Mouse (Mus musculus) MEL (cell line): ENCODE results near the gene Gm5485. TPM values are rescaled to one million over a fixed set of nuclear protein-coding genes. Genes with fewer than 3 reads are reported as not detected.

Experiments
- DNase-seq: peaks from one replicate; pipeline ENCODE4 v3.0.0; 2011; ENCODE audit warnings: low read depth, low spot score
- H3K27ac ChIP-seq: 2 replicates; pipeline ENCODE4 v1.5.1; 2012; ENCODE audit warnings: low read depth, mild to moderate bottlenecking, control low read depth, low read length, moderate library complexity; ENCODE audit not compliant: control insufficient read depth
- H3K27me3 ChIP-seq, 2 experiments: fragments of 150-350 bp in 1 of 2; sonication (generic) in 1 of 2; 2 replicates each; pipeline ENCODE4 v1.6.1; 2012; ENCODE audit warnings: low read length in 2 of 2, mild to moderate bottlenecking in 2 of 2, improper control_type of control experiment in 1 of 2, moderate library complexity in 1 of 2; ENCODE audit not compliant: insufficient read depth in 2 of 2, control insufficient read depth in 1 of 2
- H3K36me3 ChIP-seq, 2 experiments: 2 replicates each; pipeline ENCODE4 v1.6.1; 2012 to 2014; ENCODE audit warnings: low read length in 2 of 2, improper control_type of control experiment in 1 of 2, inconsistent platforms in 1 of 2, mild to moderate bottlenecking in 1 of 2; ENCODE audit not compliant: insufficient read depth in 2 of 2, control insufficient read depth in 1 of 2
- H3K4me1 ChIP-seq, 2 experiments: fragments of 150-350 bp in 1 of 2; sonication (generic) in 1 of 2; 2 replicates each; pipeline ENCODE4 v1.6.1; 2012; ENCODE audit warnings: low read length in 2 of 2, improper control_type of control experiment in 1 of 2, mild to moderate bottlenecking in 1 of 2; ENCODE audit not compliant: insufficient read depth in 2 of 2, control insufficient read depth in 1 of 2
- H3K4me3 ChIP-seq, 2 experiments: fragments of 150-350 bp in 1 of 2; sonication (generic) in 1 of 2; 2 replicates each; pipeline ENCODE4 v1.5.1; 2012; ENCODE audit warnings: low read depth in 2 of 2, low read length in 2 of 2, mild to moderate bottlenecking in 2 of 2, moderate library complexity in 2 of 2, control low read depth in 1 of 2, improper control_type of control experiment in 1 of 2; ENCODE audit not compliant: control insufficient read depth in 1 of 2, insufficient read depth in 1 of 2
- H3K79me2 ChIP-seq: 2 replicates; pipeline ENCODE4 v1.6.1; 2012; ENCODE audit warnings: mild to moderate bottlenecking, low read length, moderate library complexity; ENCODE audit not compliant: control insufficient read depth, poor library complexity, insufficient read depth
- H3K9ac ChIP-seq: 2 replicates; pipeline ENCODE4 v1.6.1; 2012; ENCODE audit warnings: low read depth, mild to moderate bottlenecking, control low read depth, low read length, moderate library complexity; ENCODE audit not compliant: control insufficient read depth, poor library complexity, severe bottlenecking
- H3K9me3 ChIP-seq: fragments of 150-350 bp; sonication (generic); replicated peaks from 2 replicates; pipeline ENCODE4 v1.6.1; 2012; ENCODE audit warnings: mild to moderate bottlenecking, low read length, improper control_type of control experiment, moderate library complexity; ENCODE audit not compliant: insufficient read depth
- CHD1 ChIP-seq: IDR thresholded peaks from 2 replicates; pipeline ENCODE4 v1.6.1; 2012; ENCODE audit warnings: low read depth, mild to moderate bottlenecking, inconsistent platforms, low read length, improper control_type of control experiment
- CHD2 ChIP-seq: IDR thresholded peaks from 2 replicates; pipeline ENCODE4 v1.6.1; 2011; ENCODE audit warnings: low read length, improper control_type of control experiment
- CTCF ChIP-seq, 3 experiments: IDR thresholded peaks in 2 of 3; conservative IDR thresholded peaks in 1 of 3; 2 replicates each; pipeline ENCODE4 v1.5.1; 2011 to 2012; ENCODE audit warnings: low read length in 3 of 3, low read depth in 2 of 3, mild to moderate bottlenecking in 2 of 3, improper control_type of control experiment in 1 of 3, inconsistent platforms in 1 of 3, mixed read lengths in 1 of 3, moderate library complexity in 1 of 3; ENCODE audit not compliant: control insufficient read depth in 1 of 3, insufficient read depth in 1 of 3, poor library complexity in 1 of 3, severe bottlenecking in 1 of 3
- ELF1 ChIP-seq: IDR thresholded peaks from 2 replicates; pipeline ENCODE4 v1.6.1; 2014; ENCODE audit warnings: low read depth, mild to moderate bottlenecking, inconsistent platforms, low read length, improper control_type of control experiment, moderate library complexity
- EP300 ChIP-seq, 2 experiments: IDR thresholded peaks; 2 replicates each; pipeline ENCODE4 v1.6.1; 2011; ENCODE audit warnings: improper control_type of control experiment in 2 of 2, low read length in 2 of 2, low read depth in 1 of 2, mild to moderate bottlenecking in 1 of 2
- GABPA ChIP-seq: IDR thresholded peaks from 2 replicates; pipeline ENCODE4 v1.6.1; 2012; ENCODE audit warnings: low read depth, mild to moderate bottlenecking, inconsistent platforms, low read length, improper control_type of control experiment, moderate library complexity
- GATA1 ChIP-seq: IDR thresholded peaks from 2 replicates; pipeline ENCODE4 v1.6.1; 2011; ENCODE audit warnings: low read depth, low read length, improper control_type of control experiment
- KAT2A ChIP-seq: conservative IDR thresholded peaks from 2 replicates; pipeline ENCODE4 v1.6.1; 2012; ENCODE audit warnings: low read depth, low read length, improper control_type of control experiment, inconsistent platforms
- MAFK ChIP-seq: IDR thresholded peaks from 2 replicates; pipeline ENCODE4 v1.6.1; 2011; ENCODE audit warnings: low read depth, mild to moderate bottlenecking, low read length, improper control_type of control experiment, borderline replicate concordance
- MAX ChIP-seq: IDR thresholded peaks from 2 replicates; pipeline ENCODE4 v1.6.1; 2011; ENCODE audit warnings: low read length, improper control_type of control experiment
- MAZ ChIP-seq: IDR thresholded peaks from 2 replicates; pipeline ENCODE4 v1.6.1; 2012; ENCODE audit warnings: low read depth, mild to moderate bottlenecking, inconsistent platforms, low read length, improper control_type of control experiment
- MEF2A ChIP-seq: IDR thresholded peaks from 2 replicates; pipeline ENCODE4 v1.6.1; 2014; ENCODE audit warnings: low read depth, mild to moderate bottlenecking, inconsistent platforms, low read length, improper control_type of control experiment; ENCODE audit not compliant: poor library complexity, insufficient replicate concordance, severe bottlenecking; ENCODE audit errors: extremely low read depth
- MYB ChIP-seq: IDR thresholded peaks from 2 replicates; pipeline ENCODE4 v1.6.1; 2011; ENCODE audit warnings: mild to moderate bottlenecking, low read depth, low read length, improper control_type of control experiment
- NELFE ChIP-seq: IDR thresholded peaks from 2 replicates; pipeline ENCODE4 v1.6.1; 2011; ENCODE audit warnings: low read depth, low read length, improper control_type of control experiment
- POLR2A ChIP-seq, 2 experiments: IDR thresholded peaks; 2 replicates each; pipeline ENCODE4 v1.6.1; 2011 to 2012; ENCODE audit warnings: low read length in 2 of 2, mild to moderate bottlenecking in 2 of 2, control low read depth in 1 of 2, improper control_type of control experiment in 1 of 2, low read depth in 1 of 2, moderate library complexity in 1 of 2; ENCODE audit not compliant: control insufficient read depth in 1 of 2, insufficient read depth in 1 of 2, poor library complexity in 1 of 2
- POLR2AphosphoS2 ChIP-seq: IDR thresholded peaks from 2 replicates; pipeline ENCODE4 v1.6.1; 2011; ENCODE audit warnings: low read length, improper control_type of control experiment
- POLR2AphosphoS5 ChIP-seq: IDR thresholded peaks from 2 replicates; pipeline ENCODE4 v1.6.1; 2012; ENCODE audit warnings: low read depth, borderline replicate concordance, mild to moderate bottlenecking, inconsistent platforms, low read length, moderate library complexity, mixed read lengths
- RAD21 ChIP-seq: IDR thresholded peaks from 2 replicates; pipeline ENCODE4 v1.6.1; 2011; ENCODE audit warnings: mild to moderate bottlenecking, low read depth, low read length, improper control_type of control experiment
- SMC3 ChIP-seq: IDR thresholded peaks from 2 replicates; pipeline ENCODE4 v1.6.1; 2011; ENCODE audit warnings: low read depth, low read length, improper control_type of control experiment
- TAL1 ChIP-seq: IDR thresholded peaks from 2 replicates; pipeline ENCODE4 v1.6.1; 2012; ENCODE audit warnings: mild to moderate bottlenecking, inconsistent platforms, low read length, moderate library complexity, mixed read lengths
- UBTF ChIP-seq: IDR thresholded peaks from 2 replicates; pipeline ENCODE4 v1.6.1; 2012; ENCODE audit warnings: low read depth, mild to moderate bottlenecking, inconsistent platforms, low read length, improper control_type of control experiment, moderate library complexity, borderline replicate concordance; ENCODE audit not compliant: insufficient read depth
- USF1 ChIP-seq: IDR thresholded peaks from 2 replicates; pipeline ENCODE4 v1.6.1; 2014; ENCODE audit warnings: low read depth, mild to moderate bottlenecking, inconsistent platforms, low read length, improper control_type of control experiment, moderate library complexity
- USF2 ChIP-seq, 2 experiments: IDR thresholded peaks; 2 replicates each; pipeline ENCODE4 v1.6.1; 2011 to 2012; ENCODE audit warnings: improper control_type of control experiment in 2 of 2, low read length in 2 of 2, borderline replicate concordance in 1 of 2, inconsistent platforms in 1 of 2, low read depth in 1 of 2, mild to moderate bottlenecking in 1 of 2; ENCODE audit not compliant: insufficient read depth in 1 of 2
- ZC3H11A ChIP-seq: IDR thresholded peaks from 2 replicates; pipeline ENCODE4 v1.6.1; 2012; ENCODE audit warnings: low read depth, mild to moderate bottlenecking, inconsistent platforms, low read length, improper control_type of control experiment
- ZKSCAN1 ChIP-seq: IDR thresholded peaks from 2 replicates; pipeline ENCODE4 v1.6.1; 2012; ENCODE audit warnings: low read depth, mild to moderate bottlenecking, inconsistent platforms, low read length, improper control_type of control experiment, moderate library complexity
- ZMIZ1 ChIP-seq: IDR thresholded peaks from 2 replicates; pipeline ENCODE4 v1.6.1; 2012; ENCODE audit warnings: low read depth, mild to moderate bottlenecking, inconsistent platforms, low read length, improper control_type of control experiment, moderate library complexity
- ZNF384 ChIP-seq: IDR thresholded peaks from 2 replicates; pipeline ENCODE4 v1.6.1; 2012; ENCODE audit warnings: low read depth, mild to moderate bottlenecking, inconsistent platforms, low read length, improper control_type of control experiment
- polyA plus RNA-seq, 2 experiments: library from polyadenylated mRNA; stranded (reverse) in 1 of 2; unstranded in 1 of 2; fragments of >175 nt in 1 of 2; fragments of >200 nt in 1 of 2; gene quantifications; 2 replicates each; pipeline versions ENCODE4 v1.2.1 to v1.2.4; 2012; ENCODE audit warnings: low replicate concordance in 2 of 2, low read depth in 1 of 2; ENCODE audit not compliant: insufficient read length in 2 of 2, insufficient read depth in 1 of 2, missing spikeins in 1 of 2
- total RNA-seq: library from RNA; depleted of rRNA; stranded (reverse); fragments of 300-350 nt; gene quantifications from 2 replicates; pipeline ENCODE4 v1.2.3, GENCODE M21; 2012

Gm5485 gene
- total and polyA plus RNA-seq, 3 experiments, result not detected

- Histone ChIP-seq H3K9me3 (no peaks in the 10 kb centered on the region), H3K27me3 (no peaks in the 10 kb centered on the region), H3K4me3 (no peak overlapping the region), H3K27ac (no peak overlapping the region), H3K79me2 (no peaks in the 10 kb centered on the region), H3K36me3 (no peaks in the 10 kb centered on the region), H3K9ac (no peak overlapping the region), H3K4me1 (no peaks in the 10 kb centered on the region)
- DNase-seq, result no peak
- TF ChIP-seq MEF2A (no peak), ZC3H11A (no peak), RAD21 (no peak), MAFK (no peak), ZKSCAN1 (no peak), CHD1 (no peak), ZNF384 (no peak), TAL1 (no peak), NELFE (no peak), ZMIZ1 (no peak), KAT2A (no peak), MAZ (no peak), POLR2A (IDR thresholded peaks at IDR 0.05; ENCODE audit: control insufficient read depth in 1 of 2, insufficient read depth in 1 of 2, low read depth in 1 of 2, low read length in 2 of 2, poor library complexity in 1 of 2) (no peak), CTCF (IDR thresholded peaks at IDR 0.05 in 2 of 3, conservative IDR thresholded peaks at IDR 0.05 in 1 of 3; ENCODE audit: control insufficient read depth in 1 of 3, insufficient read depth in 1 of 3, low read depth in 2 of 3, low read length in 3 of 3, poor library complexity in 1 of 3, severe bottlenecking in 1 of 3) (no peak), UBTF (no peak), GATA1 (no peak)
Measured at GRCm38 (mm10) chr16:48373711-48374485, 38.3 kb downstream of the Gm5485 start.

GRCm38 (mm10) chr16:48372461-48372860 is 39.8 kb downstream of the Gm5485 start:
- no peaks in the 10 kb centered on the region for H3K27me3 ChIP-seq
- no peaks in the 10 kb centered on the region for H3K9me3 ChIP-seq
- H3K36me3 ChIP-seq, result no peaks in the 10 kb centered on the region
- no peak overlapping the region for H3K27ac ChIP-seq
- no peak for DNase-seq
- H3K4me1 ChIP-seq, result no peaks in the 10 kb centered on the region
- H3K9ac ChIP-seq, result no peak overlapping the region
- H3K4me3 ChIP-seq, result no peak overlapping the region
- no peak for TF ChIP-seq POLR2AphosphoS5
- TF ChIP-seq MAFK, result no peak
- no peak for TF ChIP-seq MAX
- TF ChIP-seq UBTF, result no peak
- no peak for TF ChIP-seq SMC3
- TF ChIP-seq EP300 (IDR thresholded peaks at IDR 0.05; ENCODE audit: low read depth in 1 of 2, low read length in 2 of 2), result no peak
- no peak for TF ChIP-seq USF2 (IDR thresholded peaks at IDR 0.05; ENCODE audit: borderline replicate concordance in 1 of 2, insufficient read depth in 1 of 2, low read depth in 1 of 2, low read length in 2 of 2)
- no peak for TF ChIP-seq CHD1
- no peak for TF ChIP-seq ZMIZ1
- no peak for TF ChIP-seq TAL1
- no peak for TF ChIP-seq ELF1
- no peak for TF ChIP-seq GABPA
- no peak for TF ChIP-seq MYB
- no peak for TF ChIP-seq MEF2A
- TF ChIP-seq USF1, result no peak
- no peak for TF ChIP-seq POLR2AphosphoS2
- no peak for TF ChIP-seq CHD2
- no peak for TF ChIP-seq ZKSCAN1
- TF ChIP-seq, all 39 proteins: peak for 0
- no peaks in the 10 kb centered on the region for H3K79me2 ChIP-seq
